Mouse (Mus musculus) C2C12 (cell line): Measurements from ENCODE around the gene Plxdc1.

Experiments used
- CTCF ChIP-seq: IDR thresholded peaks from one replicate; pipeline ENCODE4 v1.5.1; 2011; ENCODE audit not compliant: control insufficient read depth, insufficient read depth, insufficient read length
- MAX ChIP-seq: IDR thresholded peaks from one replicate; pipeline ENCODE4 v1.6.1; 2011; ENCODE audit warnings: mild to moderate bottlenecking, control low read depth

DNA sequence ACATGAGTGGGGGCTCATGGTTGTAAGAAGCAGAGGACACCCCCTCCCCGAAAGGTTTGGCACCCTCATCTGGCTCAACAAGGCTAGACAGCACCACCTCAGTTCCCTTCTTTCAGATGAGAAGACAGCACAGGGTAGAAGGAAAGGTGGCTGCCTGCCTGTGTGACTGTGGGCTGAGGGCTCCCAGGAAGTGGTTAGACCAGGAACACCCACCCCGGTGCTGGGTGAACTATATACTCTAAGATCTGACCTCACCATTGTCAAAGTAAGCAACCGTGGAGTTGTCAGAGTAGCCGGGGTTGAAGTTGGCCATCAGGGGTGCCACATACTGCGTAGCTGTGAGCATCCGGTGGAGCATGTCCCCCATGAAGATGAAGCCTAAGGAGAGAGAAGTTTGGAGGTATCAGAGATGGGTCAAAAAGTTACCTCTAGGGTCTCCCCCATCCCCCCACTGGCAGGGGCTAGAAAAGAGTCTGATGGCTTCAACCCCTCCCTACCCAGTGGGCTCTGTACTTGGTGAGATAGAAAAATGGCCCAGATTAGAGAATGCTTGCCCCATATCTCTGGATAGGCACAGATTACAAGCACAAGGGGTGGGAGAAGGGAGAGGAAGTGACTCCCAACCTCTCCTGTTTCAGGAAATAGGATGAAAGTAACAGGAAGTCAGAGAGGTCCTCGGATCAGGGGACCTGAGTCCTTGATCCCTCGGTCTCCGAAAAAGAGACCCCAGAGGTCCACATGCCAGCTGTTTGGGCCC is 30.9 kb downstream of the Plxdc1 start:
- TF ChIP-seq CTCF (no peak), MAX (no peak)
